Mouse (Mus musculus) olfactory bulb, adult 2 months (tissue): Measurements from ENCODE around the gene Atp6v0b.

Source experiments
- CTCF ChIP-seq: fragments of 200-500 bp; IDR thresholded peaks from 2 replicates; pipeline ENCODE4 v1.5.1; 2012; ENCODE audit warnings: low read depth, mild to moderate bottlenecking, low read length, moderate library complexity; ENCODE audit not compliant: insufficient read depth
- POLR2A ChIP-seq: fragments of 200-500 bp; IDR thresholded peaks from 2 replicates; pipeline ENCODE4 v1.6.1; 2012; ENCODE audit warnings: mild to moderate bottlenecking, low read depth, low read length, moderate library complexity; ENCODE audit not compliant: insufficient read depth

DNA sequence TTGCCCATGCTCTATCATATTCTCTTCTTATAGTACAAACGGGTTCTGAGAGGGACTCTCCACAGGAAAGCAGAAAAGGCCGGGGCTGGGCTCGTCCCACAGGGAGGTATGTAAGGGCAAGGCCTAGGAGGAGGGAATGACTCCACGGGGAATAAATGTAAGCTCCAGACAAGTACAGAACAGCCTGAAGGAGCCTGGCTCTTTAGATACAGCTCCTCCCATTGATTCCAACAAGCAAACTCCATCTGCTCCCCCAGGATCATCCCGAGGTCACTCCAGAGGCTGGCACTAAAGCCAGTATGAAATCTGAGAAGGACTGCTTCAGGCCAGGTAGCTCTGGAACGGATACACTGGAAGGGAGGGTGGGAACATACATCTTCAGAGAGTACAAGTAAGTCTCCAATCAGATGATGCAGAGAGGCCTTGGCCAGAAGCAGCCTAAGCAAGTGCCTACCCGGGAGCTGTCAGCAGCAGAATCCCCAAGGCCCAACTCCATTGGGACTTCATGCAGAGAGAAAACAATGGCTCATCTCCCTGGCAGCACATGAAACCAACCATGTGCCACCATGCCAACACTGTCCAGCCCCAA is 25.6 kb upstream of the Atp6v0b start:
- TF ChIP-seq CTCF (no peak), POLR2A (no peak)
